Comparison of ENCODE assay signal across 8 mouse cellular contexts in the genomic region with DNA sequence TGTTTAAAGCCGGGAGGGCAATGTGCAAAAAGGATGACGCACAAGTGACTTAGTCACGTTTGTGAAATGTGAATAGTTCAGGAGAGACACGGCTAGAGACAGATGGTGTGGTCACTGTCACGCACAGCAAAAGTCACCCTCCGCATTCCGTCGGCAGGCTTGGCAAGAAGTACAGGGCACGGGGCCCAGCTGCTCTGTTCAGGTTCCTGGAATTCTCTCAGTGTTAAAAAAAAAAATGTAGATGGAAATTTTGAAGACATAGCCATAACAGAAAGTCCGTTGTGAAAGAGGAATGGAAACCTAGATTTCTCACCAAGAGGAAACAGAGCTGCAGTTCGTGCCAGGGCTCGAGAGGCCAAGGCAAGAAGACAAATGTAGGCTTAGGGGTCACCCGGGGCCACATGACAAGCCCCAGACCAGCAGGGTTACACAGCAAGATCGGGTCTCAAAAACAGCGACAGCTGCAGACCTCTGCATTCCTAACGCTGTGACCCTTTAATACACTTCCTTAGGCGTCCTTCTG. TPM values are rescaled to one million over a fixed set of nuclear protein-coding genes. Genes with fewer than 3 reads are reported as not detected.
DNase-seq lines count a peak whose midpoint lies in the region; ATAC-seq and TF ChIP-seq lines count a peak whose summit lies in the region.
"Had no signal": no experiment of that assay in that cellular context is flagged by ENCODE, and none has a peak within 500 bp of the region (broad histone marks: within the 10 kb centered on the region; RNA-seq: fewer than 3 reads in every experiment).

No protein-coding gene starts in this region.

- no peaks in the 10 kb centered on the region for H3K9me3 ChIP-seq in heart, embryonic 14.5 days (ENCODE audit: control insufficient read depth, low read length)
- H3K9me3 ChIP-seq: liver, embryonic 15.5 days had no signal

- DNase-seq in spleen, adult 18-20 months: peak; percentile 36 to 39
- DNase-seq in spleen, adult 12 weeks (ENCODE audit: low spot score): no peak
- peak; percentile 72 to 84 for DNase-seq in cerebellum, adult 2 months
- DNase-seq in lung, adult 18-20 months: peak; percentile 52 to 62
- DNase-seq in urinary bladder, postnatal 36 days (ENCODE audit: low spot score in 2 of 2): peak; percentile 26 to 54
- no peak for DNase-seq in neural tube, embryonic 10.5 days (ENCODE audit: extremely low spot score, low spot score)

- TF ChIP-seq CTCF in cerebellum, adult 2 months (IDR thresholded peaks at IDR 0.05; ENCODE audit: borderline replicate concordance, insufficient read depth, low read depth, low read length): no peak

- peak overlapping the region; percentile 24 for H3K4me2 ChIP-seq in heart, embryonic 14.5 days (ENCODE audit: low read length)
- H3K4me2 ChIP-seq: liver, embryonic 15.5 days had no signal

- TF ChIP-seq POLR2A in cerebellum, adult 2 months (IDR thresholded peaks at IDR 0.05; ENCODE audit: borderline replicate concordance, insufficient read depth, low read length): no peak

- 6% methylated on average over 17 of the region's 17 CpGs for WGBS in cerebellum, adult 2 months
- WGBS in heart, embryonic 14.5 days: 24% methylated on average over 17 of the region's 17 CpGs

- peaks cover 9% of the 10 kb centered on the region; the same call in 1 of the 2 replicates for H3K4me1 ChIP-seq in cerebellum, adult 2 months (ENCODE audit: control insufficient read depth, insufficient read depth, low read length)
- peaks cover 12 to 15% of the 10 kb centered on the region in 2 experiments for H3K4me1 ChIP-seq in heart, embryonic 14.5 days (ENCODE audit: control insufficient read depth in 2 of 2, insufficient read depth in 2 of 2, low read length in 2 of 2)

- peak overlapping the region; percentile 56 for H3K27ac ChIP-seq in cerebellum, adult 2 months (ENCODE audit: insufficient read depth, low read length)
- 0 out of 4 replicates have a peak overlapping the region, but pooled peaks of 1 of the 2 experiments have one; percentile 6 for H3K27ac ChIP-seq in heart, embryonic 14.5 days (replicated peaks in 1 of 2; ENCODE audit: control insufficient read depth in 1 of 2, insufficient read depth in 1 of 2, low read depth in 2 of 2, low read length in 2 of 2)
- H3K27ac ChIP-seq: liver, embryonic 15.5 days had no signal

- H3K4me3 ChIP-seq in cerebellum, adult 2 months (replicated peaks; ENCODE audit: insufficient read depth, low read depth, low read length): peak overlapping the region; percentile 15
- H3K4me3 ChIP-seq in heart, embryonic 14.5 days (ENCODE audit: control insufficient read depth in 1 of 2, insufficient read depth in 1 of 2, low read depth in 1 of 2, low read length in 2 of 2): no peak overlapping the region
- H3K4me3 ChIP-seq: liver, embryonic 15.5 days had no signal

- ATAC-seq in heart, embryonic 14.5 days (ENCODE audit: insufficient number of reproducible peaks, insufficient read depth, low FRiP score, low read depth): no peak

- H3K27me3 ChIP-seq in cerebellum, adult 2 months (ENCODE audit: control insufficient read depth, insufficient read depth, low read length): no peaks in the 10 kb centered on the region
- no peaks in the 10 kb centered on the region for H3K27me3 ChIP-seq in heart, embryonic 14.5 days (ENCODE audit: control insufficient read depth, insufficient read depth, low read length)
- H3K27me3 ChIP-seq: liver, embryonic 15.5 days had no signal

- no peak overlapping the region for H3K9ac ChIP-seq in heart, embryonic 14.5 days (ENCODE audit: low read length)
- H3K9ac ChIP-seq: liver, embryonic 15.5 days had no signal

- peaks cover 2% of the 10 kb centered on the region for H3K36me3 ChIP-seq in heart, embryonic 14.5 days (ENCODE audit: control insufficient read depth, insufficient read depth, low read length)

RNA-seq across cellular contexts. Expression of gene Olfr279, which starts 20.7 kb away (rescaled TPM):
- polyA plus RNA-seq in cerebellum, adult 2 months (2012; rRNA removed): 0.03 and 0.05 TPM in 2 replicates
- polyA plus RNA-seq in heart, embryonic 14.5 days (2014; fragmentation: Nextera tagmentation; extraction: Ambion mirVana): not detected in 2 replicates
- polyA plus RNA-seq: liver, embryonic 15.5 days had no signal

RNA-seq across cellular contexts. Expression of gene Kansl2, which starts 21.2 kb away (rescaled TPM):
- polyA plus RNA-seq in cerebellum, adult 2 months (2012; rRNA removed): 60.7 and 62.4 TPM in 2 replicates
- polyA plus RNA-seq in heart, embryonic 14.5 days (2014; fragmentation: Nextera tagmentation; extraction: Ambion mirVana): 69.0 and 74.1 TPM in 2 replicates

RNA-seq across cellular contexts. Expression of gene Lalba, which starts 30.3 kb away (rescaled TPM):
- 0.34 TPM in 1 of 2 replicates, not detected in the other for polyA plus RNA-seq in cerebellum, adult 2 months (2012; rRNA removed)
- 0.27 TPM in 1 of 2 replicates, not detected in the other for polyA plus RNA-seq in heart, embryonic 14.5 days (2014; fragmentation: Nextera tagmentation; extraction: Ambion mirVana)
- polyA plus RNA-seq: liver, embryonic 15.5 days had no signal

RNA-seq across cellular contexts. Expression of gene OR5BS1P, which starts 43.2 kb away (rescaled TPM):
- polyA plus RNA-seq in cerebellum, adult 2 months (2012; rRNA removed): not detected in 2 replicates
- polyA plus RNA-seq in heart, embryonic 14.5 days (2014; fragmentation: Nextera tagmentation; extraction: Ambion mirVana): not detected in 2 replicates
- polyA plus RNA-seq: liver, embryonic 15.5 days had no signal

RNA-seq across cellular contexts. Expression of gene Ccnt1, which starts 57.9 kb away (rescaled TPM):
- polyA plus RNA-seq in cerebellum, adult 2 months (2012; rRNA removed): 24.1 and 24.2 TPM in 2 replicates
- 34.0 and 39.2 TPM in 2 replicates for polyA plus RNA-seq in heart, embryonic 14.5 days (2014; fragmentation: Nextera tagmentation; extraction: Ambion mirVana)

Comparison
In these comparisons a context has a peak if more than half of its experiments do, and no peak if none do; other contexts are left out.
1. DNase-seq: peak in spleen, adult 18-20 months (2 of 2), cerebellum, adult 2 months (2 of 2), lung, adult 18-20 months (2 of 2) and urinary bladder, postnatal 36 days (2 of 2); none in spleen, adult 12 weeks (single experiment) and neural tube, embryonic 10.5 days (single experiment).